Mouse (Mus musculus) left cerebral cortex, postnatal 25 days (tissue): Measurements from ENCODE around the gene Fmnl1. TPM values are rescaled to one million over a fixed set of nuclear protein-coding genes. Genes with fewer than 3 reads are reported as not detected.
"Not testable (repeated sequence)": the region's sequence is repeated elsewhere in the genome, so short reads cannot be mapped to it uniquely, and the experiment has no call there.

ENCODE experiments used
- DNase-seq, 2 experiments: peaks; one replicate each; pipeline ENCODE4 v3.0.0; 2022; ENCODE audit warnings: low spot score in 2 of 2, mixed read lengths in 1 of 2
- intact Hi-C: fragments of 180-260 bp; cut with DNase I; formaldehyde crosslinking; loops from one replicate; pipeline ENCODE4 v1.15.1; 2025
- total RNA-seq, 2 experiments: library from RNA; stranded (reverse); gene quantifications; 2 replicates each; pipeline ENCODE4 v1.2.3; 2021

Gene Fmnl1
- total RNA-seq, 2 experiments from 2014 or later, result 146 to 197 TPM

DNA sequence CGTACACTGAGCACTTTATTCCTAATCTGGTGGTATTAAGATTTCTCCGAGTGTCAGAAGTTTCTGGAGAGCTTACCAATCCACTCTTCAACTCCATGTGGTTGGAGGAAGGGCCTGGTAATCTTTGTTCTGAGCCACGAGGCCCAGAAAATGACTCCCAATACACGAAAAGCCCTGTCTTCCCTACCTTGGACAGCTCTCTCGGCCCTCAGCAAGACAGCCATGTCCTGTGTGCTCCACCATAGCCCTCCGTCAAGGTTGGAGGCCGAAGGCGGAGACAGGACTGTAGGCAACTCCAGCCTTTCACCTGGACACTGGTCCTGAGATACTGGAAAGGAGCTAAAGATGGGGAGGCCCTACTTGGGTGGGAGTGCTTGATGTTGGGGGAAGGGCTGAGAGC lies 39.4 kb downstream of the Fmnl1 start:
- intact Hi-C loops, result no loop called here
- DNase-seq, result no peak

DNA sequence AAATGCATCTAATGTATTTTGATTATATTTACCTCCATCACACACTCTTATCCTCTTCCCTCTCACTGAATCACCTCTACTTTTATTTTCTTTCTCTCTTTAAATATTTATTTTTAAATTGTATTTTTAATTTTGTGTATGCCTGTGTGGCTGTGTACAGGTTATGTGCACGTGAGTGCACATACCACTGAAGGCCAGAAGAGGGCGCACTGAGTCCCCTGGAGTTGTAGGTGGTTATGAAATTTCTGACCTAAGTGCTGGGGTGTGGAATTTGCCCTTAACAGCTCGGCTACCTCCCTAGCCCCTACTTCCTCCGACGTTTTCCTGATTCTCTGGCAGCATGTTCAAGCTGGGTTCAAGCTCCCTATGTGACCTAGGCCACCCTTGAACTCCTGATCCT lies 42.8 kb downstream of the Fmnl1 start:
- no peak for DNase-seq
- intact Hi-C loops, result no loop called here

DNA sequence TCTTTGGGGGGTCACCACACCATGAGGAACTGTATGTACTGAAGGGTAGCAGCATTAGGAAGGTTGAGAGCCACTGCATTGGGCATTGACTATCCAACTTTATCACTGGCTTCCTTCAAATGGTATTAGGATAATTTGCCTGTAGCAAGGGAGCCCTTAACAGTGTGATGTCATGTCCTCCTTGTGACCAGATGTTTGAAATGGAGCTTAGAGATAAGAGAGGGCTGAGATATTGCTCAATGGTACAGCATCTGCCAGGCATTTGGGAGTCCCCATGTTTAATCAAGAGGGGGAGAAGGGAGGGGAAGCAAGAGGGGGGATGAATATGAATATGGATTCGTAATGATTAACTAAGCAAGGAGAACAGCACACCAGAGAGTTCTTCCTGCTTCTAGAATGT lies 44.4 kb downstream of the Fmnl1 start:
- DNase-seq, result no peak
- intact Hi-C loops, result no loop called here

DNA sequence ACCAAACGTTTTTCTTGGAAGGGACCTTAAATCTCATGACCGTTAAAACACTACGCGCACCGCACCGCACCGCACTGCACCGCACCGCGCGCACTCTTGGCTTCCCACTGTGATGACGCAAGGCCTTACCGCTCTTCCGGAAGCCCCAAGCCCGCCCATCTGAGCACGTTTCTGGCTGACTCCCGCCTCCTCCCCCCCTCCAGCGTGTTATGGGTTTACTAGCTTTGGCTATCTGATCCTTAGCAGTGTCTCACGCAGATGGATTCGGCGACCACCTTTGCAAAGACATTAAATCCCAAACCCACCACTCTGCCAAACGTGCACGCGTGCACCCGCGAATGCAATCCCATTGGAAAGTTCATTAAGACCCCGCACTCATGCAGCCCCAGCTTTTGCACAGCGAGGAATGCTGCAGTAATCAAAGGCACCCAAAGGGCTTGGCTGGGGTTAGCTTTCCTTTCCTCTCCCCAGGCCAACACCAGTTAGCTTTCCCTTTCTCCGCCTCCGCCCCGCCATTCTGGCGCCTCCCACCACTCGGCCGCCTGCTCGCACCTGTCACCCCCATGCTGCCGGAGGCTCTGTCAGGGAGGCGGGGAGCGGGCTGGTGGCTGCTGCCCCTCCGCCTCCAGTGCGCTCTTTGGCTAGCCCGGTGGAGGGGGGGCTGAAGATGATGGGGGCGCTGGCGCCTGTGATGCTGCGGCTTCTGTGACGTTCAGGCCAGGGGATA lies 47.0 kb downstream of the Fmnl1 start, which contains the start of gene Spata32:
Gene Spata32, minus strand, starts transcription at position 643 of the 727 bp plus-strand sequence.
- DNase-seq, result peak; percentile 67 to 80
- intact Hi-C loops, result loop anchor here (2.0 kb wide), 1 partner anchor 19 kb away; no protein-coding TSS in a partner anchor

DNA sequence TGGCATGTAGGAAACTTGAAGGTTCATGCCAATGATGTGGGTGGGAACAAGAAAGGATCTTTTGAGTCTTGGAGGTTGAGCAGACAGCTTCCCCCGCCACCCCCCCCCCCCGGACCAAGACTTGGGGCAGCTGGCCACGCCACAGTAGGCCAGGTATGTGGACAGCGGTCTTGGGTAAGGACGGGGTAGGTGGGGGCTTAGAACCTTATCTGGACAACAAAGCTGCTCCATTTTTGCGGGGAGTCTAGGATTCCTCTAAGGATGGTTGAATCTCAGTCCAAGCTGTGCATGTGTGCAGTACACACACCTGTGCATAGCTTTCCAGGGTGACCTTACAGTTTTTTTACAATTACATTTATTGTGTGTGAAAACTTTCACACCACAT lies 47.6 kb downstream of the Fmnl1 start:
- intact Hi-C loops, result loop anchor here (2.0 kb wide), 1 partner anchor 20 kb away; no protein-coding TSS in a partner anchor

DNA sequence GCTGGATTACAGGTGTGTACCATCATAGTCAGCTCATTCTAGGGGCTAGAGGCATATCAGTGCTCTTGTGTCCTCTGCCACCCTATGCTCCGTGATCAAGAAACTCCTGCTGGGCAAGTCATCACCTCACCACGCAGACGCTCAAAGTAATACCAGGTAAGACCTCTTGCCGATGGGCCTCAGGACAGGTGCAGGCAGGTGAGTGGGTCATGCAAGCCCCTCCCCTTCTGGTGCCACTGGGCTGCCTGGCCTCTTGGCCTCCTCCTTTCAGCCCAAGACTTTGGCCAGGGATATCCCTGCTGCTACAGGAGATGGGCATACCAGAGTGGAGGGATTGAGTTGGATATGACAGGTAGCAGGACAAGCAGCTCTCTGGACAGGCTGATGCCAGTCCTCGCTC lies 48.4 kb downstream of the Fmnl1 start:
- DNase-seq, result no peak
- intact Hi-C loops, result loop anchor here (2.0 kb wide), 1 partner anchor 20 kb away; no protein-coding TSS in a partner anchor

More for the DNA sequence above, 47.6 kb downstream of the Fmnl1 start:
- no peak for DNase-seq

DNA sequence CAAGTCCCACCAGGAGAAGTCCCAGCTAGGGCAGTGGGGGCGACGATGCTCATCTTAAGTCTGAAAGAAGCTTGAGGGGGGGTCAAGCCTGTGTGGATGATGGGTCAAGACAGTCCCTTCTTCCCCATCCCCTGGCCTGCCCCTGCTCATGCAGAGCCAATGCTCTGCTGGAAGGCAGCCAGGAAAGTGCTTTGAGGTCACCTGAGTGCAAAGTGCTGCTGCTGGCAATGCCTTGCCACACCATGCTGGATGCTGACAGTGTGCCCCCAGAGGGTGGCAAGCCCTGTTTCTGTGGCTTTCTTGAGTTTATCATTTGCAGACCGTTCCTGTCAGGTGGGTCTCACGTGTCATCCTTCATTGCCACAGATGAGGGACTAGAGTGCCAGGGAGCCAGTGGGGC lies 49.1 kb downstream of the Fmnl1 start:
- no peak for DNase-seq

DNA sequence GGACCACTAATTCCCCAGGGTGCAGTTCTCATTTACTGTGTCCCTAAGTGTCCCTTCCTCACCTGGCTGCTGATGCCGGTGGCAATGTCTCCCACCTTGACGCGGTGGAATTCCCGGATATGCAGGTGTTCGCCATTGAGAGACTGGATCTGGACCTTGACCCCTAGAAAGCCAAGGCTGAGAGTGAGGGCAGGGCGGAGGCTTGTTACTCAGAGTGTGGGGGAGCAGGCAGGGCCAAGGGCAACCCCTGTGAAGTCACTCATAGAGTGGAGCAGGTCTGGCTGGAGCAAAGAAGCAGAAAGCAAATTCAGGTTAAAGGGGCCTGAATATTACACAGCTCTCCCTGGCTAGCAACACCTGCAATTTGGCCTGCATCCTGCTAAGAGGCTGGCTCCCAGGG lies 50.5 kb downstream of the Fmnl1 start:
- no peak for DNase-seq
- intact Hi-C loops, result no loop called here

More for the DNA sequence above, 49.1 kb downstream of the Fmnl1 start:
- intact Hi-C loops, result loop anchor here (2.0 kb wide), 1 partner anchor 21 kb away; no protein-coding TSS in a partner anchor

DNA sequence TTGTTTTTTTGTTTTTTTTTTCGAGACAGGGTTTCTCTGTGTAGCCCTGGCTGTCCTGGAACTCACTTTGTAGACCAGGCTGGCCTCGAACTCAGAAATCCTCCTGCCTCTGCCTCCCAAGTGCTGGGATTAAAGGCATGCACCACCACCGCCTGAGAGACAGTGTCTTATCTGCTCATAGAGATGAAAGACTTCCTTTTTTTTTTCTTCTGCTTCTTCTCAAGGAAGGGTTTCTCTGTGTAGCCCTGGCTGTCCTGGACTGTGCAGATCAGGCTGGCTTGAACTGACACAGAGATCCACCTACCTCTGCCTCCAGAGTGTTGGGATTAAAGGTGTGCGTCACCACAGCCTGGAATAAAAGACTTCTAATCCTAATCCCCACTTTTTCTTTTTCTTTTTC lies 51.8 kb downstream of the Fmnl1 start:
- DNase-seq, intact Hi-C loops: not testable (repeated sequence)

DNA sequence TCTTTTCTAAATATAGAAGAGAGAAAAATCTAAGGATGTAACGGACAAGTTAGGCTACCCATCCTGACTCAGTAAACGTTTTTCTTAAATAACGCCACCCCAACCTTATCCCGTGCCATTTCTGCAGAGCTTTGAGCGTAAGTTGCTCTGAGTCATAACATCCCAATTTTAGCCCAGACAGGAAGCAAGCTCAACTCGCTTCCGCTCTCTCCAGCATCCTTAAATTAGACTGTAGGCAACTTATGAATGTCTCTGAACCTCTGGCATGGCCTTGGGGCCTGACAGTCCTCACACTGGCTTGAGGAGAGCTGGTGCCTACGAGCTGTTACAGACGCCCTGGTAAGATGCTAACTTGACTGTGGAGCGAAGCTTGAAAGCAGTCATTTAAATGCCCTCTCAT lies 52.5 kb downstream of the Fmnl1 start:
- intact Hi-C loops, result no loop called here
- DNase-seq, result peak; percentile 47 to 88

DNA sequence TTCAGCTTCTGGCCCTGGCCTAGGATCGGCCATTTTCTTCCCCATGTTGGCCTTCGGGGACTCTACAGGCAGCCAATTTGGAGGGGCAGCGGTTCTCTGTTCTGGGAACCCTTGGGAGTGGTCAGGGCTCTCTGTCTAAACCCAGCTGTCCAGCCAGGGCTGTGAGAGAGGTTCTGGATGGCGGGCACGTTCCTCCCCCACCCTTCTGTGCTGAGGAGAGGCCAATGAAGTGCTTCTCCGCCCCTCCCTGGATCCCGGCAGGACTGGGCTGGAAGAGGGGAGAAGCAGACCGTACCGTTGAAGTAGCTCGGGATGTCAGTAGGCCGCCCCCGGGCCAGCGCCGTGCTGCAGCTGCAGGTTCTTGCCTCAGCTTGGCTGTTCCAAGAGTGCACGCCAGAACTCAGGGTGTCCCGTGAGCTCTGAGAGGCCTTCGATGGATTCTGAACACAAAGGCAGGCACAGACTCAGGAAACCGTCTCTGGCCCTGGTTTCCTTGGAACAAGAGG lies 53.1 kb downstream of the Fmnl1 start:
- intact Hi-C loops, result no loop called here
- no peak for DNase-seq

DNA sequence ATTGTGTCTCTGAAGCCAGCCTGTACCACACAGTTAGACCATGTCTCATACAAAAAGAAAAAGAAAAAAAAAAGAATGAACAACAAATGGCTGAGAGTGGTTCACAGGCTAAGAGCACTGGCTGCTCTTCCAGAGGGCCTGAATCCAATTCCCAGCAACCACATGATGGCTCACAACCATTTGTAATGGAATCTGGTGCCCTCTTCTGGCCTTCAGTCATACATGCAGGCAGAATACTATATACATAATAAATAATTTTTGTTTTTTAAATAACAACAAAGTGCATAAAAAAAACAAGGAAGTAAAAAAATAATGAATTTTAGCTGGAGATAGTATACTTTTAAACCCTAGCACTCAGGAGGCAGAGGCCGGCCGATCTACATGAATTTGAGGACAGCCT lies 58.7 kb downstream of the Fmnl1 start:
- intact Hi-C loops, result loop anchor here (5.0 kb wide), 1 partner anchor 62 kb away; no protein-coding TSS in a partner anchor
- no peak for DNase-seq

DNA sequence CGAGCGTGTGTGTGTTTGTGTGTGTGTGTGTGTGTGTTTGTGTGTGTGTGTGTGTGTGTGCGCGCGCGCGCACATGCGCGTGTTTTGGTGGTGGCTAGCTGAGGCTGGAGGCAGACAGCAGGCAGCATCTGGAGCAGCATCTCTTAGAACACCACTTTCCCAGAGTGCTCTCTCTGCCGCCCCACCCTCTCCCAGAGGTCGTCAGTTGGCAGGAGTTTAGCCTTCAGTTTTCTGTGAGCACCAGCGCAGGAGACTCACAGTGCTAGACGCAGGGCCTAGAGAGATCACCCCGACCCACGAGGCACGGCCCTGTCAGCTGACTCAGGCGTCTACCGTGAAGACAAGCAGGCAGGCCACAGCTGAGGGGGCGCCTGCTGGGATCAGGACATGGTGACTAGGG lies 59.7 kb downstream of the Fmnl1 start:
- DNase-seq, result no peak
- intact Hi-C loops, result loop anchor here (5.0 kb wide), 1 partner anchor 63 kb away; no protein-coding TSS in a partner anchor

DNA sequence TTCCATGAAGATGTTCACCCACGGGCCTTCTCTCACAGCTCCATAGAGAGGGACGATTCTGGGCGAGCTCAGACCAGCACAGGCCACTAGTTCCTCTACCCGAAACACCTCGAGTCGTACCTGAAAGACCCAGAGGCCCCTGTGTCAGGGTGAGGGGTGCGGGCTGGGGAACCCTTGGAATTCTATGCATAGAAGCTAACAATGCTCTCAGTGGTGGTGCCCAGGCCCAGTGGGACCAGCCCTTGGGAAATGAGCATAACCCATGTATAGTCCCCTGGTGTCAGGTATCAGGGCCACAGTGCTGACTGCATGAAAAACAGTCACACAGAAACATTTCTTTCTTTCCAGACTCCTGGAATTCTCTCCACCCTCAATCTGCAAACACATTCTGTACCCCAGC lies 60.5 kb downstream of the Fmnl1 start:
- intact Hi-C loops, result loop anchor here (5.0 kb wide), 1 partner anchor 64 kb away; no protein-coding TSS in a partner anchor
- no peak for DNase-seq

DNA sequence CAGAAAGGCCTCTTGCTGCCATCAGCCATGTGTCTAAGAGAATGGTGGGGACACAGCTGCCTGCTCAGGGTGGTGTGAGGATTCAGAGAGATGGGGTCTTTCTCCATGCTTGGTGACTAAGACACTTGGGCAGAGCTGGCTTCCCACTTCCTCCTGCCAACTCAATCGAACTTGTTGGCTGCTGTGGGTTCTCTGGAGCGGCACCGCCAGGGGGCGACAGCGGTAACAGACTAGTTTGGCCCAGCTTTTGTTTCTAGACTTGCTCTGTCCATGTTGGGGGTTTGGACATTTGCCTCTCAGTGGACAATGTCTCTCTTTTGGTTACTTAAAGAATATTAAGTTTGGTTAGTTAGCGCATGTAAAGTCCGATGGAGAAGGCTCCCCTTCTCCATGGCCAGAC lies 62.1 kb downstream of the Fmnl1 start:
- intact Hi-C loops, result loop anchor here (1.0 to 5.0 kb wide), 3 partner anchors 34 to 92 kb away; partner anchors contain the start of gene Map3k14
- DNase-seq, result peak; percentile 80 to 82

DNA sequence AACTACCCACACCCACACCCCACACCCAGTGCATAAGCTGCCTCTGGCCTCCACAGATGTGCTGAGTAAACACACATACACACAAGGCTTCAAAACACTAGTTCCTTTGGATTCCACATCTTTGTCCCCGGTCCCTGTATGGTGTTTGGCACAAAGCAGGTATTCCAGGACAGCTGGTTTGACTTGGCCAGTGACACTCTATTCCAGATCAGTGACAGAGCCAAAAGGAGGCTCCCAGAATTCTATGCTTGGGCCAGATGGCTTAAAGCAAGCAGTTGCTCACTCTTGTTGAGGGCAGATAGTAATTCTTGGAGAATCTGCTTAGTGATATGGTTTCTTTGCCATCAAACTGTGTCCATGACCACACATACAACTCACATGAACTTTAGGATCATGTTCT lies 63.5 kb downstream of the Fmnl1 start:
- intact Hi-C loops, result loop anchor here (5.0 kb wide), 1 partner anchor 67 kb away; no protein-coding TSS in a partner anchor
- DNase-seq, result no peak

DNA sequence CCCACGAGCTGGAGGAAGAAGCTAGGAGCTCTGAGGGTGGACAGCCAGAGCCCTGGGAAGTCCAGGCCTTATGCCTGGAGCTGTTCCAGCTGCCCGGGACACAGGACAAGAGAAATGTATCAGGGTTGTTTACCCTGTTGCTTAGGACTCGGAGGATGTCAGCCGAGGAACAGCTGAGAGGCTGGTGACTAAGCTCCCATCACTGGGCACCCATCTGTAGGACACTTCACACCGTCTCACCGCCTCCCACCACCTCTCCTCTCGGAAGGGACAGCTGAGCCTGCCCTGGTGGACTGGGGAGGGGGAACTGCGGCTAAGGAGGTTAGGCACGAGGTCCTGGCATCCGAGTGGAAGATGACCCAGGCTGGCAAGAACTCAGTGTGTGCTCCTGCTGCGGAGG lies 64.8 kb downstream of the Fmnl1 start:
- DNase-seq, result peak in 1 of 2 experiments; percentile 52
- intact Hi-C loops, result no loop called here

DNA sequence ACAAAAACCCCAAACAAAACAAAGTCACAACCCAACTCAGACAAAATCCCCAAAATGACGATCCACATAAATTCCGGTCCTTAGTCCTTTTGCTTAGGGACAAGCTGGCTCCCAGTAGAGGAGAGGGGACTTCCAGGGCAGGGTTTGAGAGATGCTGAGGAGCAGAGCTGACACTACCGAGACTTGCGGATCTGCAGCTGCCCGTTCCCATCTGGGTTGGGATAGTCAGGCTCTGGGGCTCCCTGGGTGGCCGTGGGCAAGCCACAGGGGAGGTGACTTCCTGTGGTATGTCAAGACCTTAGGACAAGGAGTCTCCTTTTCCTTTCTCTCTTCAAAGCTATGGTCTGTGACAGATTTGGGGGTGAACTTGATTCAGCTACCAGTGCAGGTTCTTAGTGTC lies 65.5 kb downstream of the Fmnl1 start:
- no peak for DNase-seq
- intact Hi-C loops, result no loop called here

DNA sequence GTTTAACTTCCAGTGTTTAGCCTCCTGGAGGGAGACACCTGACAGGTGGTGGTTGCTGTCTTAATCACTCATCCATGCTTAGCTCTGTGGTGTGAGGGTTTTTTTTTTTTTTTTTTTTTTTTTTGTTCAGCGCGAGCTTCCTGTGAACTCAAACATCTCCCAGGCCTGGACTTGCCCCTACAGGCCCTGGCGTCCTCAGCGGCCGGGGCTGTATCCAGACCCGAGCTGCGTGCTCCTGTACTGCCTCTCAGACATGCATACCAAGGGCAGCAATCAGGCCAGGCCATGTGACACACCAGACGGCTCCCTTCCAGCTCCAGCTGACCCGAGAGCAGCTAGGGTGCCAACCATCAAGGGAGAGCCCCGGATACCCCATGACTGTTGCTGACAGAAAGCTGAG lies 66.0 kb downstream of the Fmnl1 start:
- intact Hi-C loops, result no loop called here
- DNase-seq, result no peak

DNA sequence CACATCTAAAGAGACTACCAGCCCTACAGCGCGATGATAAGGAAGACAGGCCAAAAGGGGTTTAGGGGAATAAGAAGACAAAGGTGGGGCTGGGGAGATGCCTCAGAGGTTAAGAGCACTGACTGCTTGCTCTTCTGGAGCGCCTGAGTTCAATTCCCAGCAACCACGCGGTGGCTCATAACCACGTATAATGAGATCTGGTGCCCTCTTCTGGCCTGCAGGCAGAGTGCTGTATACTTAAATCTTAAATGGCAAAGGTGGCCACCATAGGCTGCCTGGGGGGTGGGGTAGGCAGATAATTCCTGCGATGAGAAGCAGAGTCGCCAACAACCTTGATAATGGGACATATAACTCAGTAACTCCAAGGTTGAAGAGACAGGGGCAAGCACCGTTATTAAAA lies 66.8 kb downstream of the Fmnl1 start:
- DNase-seq, result no peak
- intact Hi-C loops, result no loop called here

DNA sequence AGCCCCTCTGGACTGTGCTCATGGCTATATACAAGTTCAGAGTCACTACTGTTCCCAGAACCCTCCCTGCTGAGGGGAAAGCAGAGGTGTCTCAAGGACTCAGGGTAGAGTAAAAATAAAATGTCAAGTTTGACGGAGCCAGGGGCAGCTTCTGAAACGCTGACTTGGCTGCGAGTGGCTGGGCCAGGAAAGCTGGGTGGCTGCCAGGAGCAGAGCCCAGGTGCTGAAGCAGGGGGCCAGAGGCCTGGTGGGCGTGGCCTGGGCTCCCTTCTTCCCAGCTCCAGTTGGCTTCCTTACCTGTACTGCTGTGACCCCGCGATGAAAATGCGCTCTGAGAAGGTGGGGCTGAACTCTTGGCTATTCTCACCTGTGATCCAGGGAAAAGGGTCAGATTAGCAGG lies 69.8 kb downstream of the Fmnl1 start:
- no peak for DNase-seq
- intact Hi-C loops, result no loop called here
